Mouse (Mus musculus) megakaryocyte, embryonic 14.5 days (primary cell): ENCODE measurements around the gene DXBay18. TPM values are rescaled to one million over a fixed set of nuclear protein-coding genes. Genes with fewer than 3 reads are reported as not detected.
"Not testable (repeated sequence)": the region's sequence is repeated elsewhere in the genome, so short reads cannot be mapped to it uniquely, and the experiment has no call there.

Experiments
- H3K27me3 ChIP-seq: replicated peaks from 2 replicates; pipeline ENCODE3; 2012; ENCODE audit warnings: inconsistent platforms
- H3K36me3 ChIP-seq: replicated peaks from 2 replicates; pipeline ENCODE3; 2012; ENCODE audit warnings: low read length, inconsistent platforms, mixed read lengths
- H3K4me1 ChIP-seq: 2 replicates; pipeline ENCODE4 v1.6.1; 2012; ENCODE audit warnings: inconsistent platforms
- H3K4me3 ChIP-seq: replicated peaks from 2 replicates; pipeline ENCODE3; 2012; ENCODE audit warnings: moderate library complexity, mild to moderate bottlenecking, inconsistent platforms
- H3K9me3 ChIP-seq: 2 replicates; pipeline ENCODE4 v1.6.1; 2012; ENCODE audit warnings: inconsistent platforms
- polyA plus RNA-seq: library from polyadenylated mRNA; stranded (reverse); fragments of >175 nt; gene quantifications from 2 replicates; pipeline ENCODE4 v1.2.3, GENCODE M21; 2012; ENCODE audit warnings: low replicate concordance; ENCODE audit not compliant: insufficient read depth

The DXBay18 gene
- not detected in 2 replicates for polyA plus RNA-seq

GRCm38 (mm10) chrX:73149350-73149749 lies at the start of gene DXBay18:
DXBay18 (minus strand) TSS chrX:73149450.
- H3K36me3 ChIP-seq, H3K4me1 ChIP-seq, H3K9me3 ChIP-seq, H3K4me3 ChIP-seq, H3K27me3 ChIP-seq: not testable (repeated sequence)

DNA sequence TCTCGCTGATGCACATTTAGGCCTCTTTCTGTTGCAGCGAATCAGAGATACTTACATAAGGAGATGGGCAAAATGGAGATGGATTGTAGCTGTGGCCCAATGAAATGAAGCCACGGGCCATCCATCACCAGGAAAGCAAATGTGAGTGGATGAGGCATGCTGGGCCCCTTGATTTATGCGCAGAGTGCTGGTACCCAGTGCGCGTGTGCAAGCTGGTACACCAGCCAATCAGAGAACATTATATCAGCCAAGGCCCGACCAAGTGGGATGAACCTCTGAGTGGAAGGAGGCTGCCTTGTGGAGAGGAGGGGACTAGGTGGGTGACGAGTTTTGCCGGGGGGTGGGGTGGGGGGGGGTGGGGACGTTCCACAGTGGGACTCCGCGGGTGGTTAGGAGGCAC lies 42.7 kb upstream of the DXBay18 start, which contains the start of gene Xlr3b:
Gene Xlr3b (plus strand): TSS at position 274 of the 400 bp plus-strand sequence.
- not testable (repeated sequence) for H3K9me3 ChIP-seq, H3K36me3 ChIP-seq, H3K27me3 ChIP-seq, H3K4me1 ChIP-seq, H3K4me3 ChIP-seq

DNA sequence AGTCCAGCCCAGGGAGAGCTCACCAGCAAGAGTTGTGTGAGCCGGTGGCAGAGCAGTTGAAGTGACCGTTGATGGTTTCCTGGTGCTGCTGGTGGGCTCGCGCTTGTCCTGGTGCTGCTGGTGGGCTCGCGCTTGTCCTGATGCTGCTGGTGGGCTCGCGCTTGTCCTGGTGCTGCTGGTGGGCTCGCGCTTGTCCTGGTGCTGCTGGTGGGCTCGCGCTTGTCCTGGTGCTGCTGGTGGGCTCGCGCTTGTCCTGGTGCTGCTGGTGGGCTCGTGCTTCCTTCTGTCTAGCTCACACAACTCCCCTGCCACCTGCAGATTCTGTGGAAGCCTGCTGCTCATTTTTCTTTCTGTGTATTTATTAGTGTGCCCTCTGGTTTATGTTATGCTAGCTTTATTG lies 27.6 kb upstream of the DXBay18 start, which contains the start of gene Spin2d:
Gene Spin2d (minus strand): TSS at position 101 of the 400 bp plus-strand sequence.
- H3K9me3 ChIP-seq, H3K4me3 ChIP-seq, H3K36me3 ChIP-seq, H3K27me3 ChIP-seq, H3K4me1 ChIP-seq: not testable (repeated sequence)

DNA sequence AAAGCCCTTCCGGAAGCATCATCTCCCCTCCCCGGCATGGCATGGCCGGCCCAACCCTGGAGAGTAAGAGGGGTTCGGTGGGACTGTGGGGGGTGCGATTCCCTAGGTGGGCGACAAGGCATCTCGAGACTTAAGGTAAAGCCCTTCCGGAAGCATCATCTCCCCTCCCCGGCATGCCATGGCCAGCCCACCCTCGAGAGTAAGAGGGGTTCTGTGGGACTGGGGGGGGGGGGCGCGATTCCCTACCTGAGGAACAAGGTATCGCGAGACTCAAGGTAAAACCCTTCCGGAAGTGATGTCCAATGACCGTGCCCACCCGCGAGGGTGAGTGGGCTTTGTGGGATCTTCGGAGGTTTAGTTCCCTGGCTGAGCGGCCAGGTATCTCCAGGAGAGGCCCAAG lies 754 bp downstream of the DXBay18 start, which contains the start of gene Xlr5b:
Gene Xlr5b (plus strand): TSS at position 301 of the 400 bp plus-strand sequence.
- not testable (repeated sequence) for H3K4me1 ChIP-seq, H3K9me3 ChIP-seq, H3K27me3 ChIP-seq, H3K4me3 ChIP-seq, H3K36me3 ChIP-seq

DNA sequence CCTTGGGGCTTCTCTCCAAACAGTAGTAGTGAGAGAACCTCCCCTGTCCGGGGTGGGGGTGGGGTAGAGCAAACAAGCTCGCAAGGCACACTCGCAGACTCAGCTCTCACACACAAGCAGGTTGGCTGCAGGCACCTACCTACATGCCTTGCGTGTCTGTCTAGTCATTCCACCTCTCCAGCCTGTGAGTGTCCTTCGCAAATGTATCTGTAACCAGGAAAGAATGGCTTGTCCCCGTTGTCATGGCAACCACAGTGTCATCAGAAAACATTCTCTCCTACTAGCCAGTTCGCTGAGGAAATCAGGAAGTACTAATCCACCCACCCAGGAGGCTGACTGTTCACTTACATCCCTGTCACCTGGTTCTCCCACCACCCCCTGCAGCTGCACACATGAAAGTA lies 6.0 kb downstream of the DXBay18 start:
- not testable (repeated sequence) for H3K4me3 ChIP-seq, H3K27me3 ChIP-seq, H3K36me3 ChIP-seq, H3K4me1 ChIP-seq, H3K9me3 ChIP-seq

DNA sequence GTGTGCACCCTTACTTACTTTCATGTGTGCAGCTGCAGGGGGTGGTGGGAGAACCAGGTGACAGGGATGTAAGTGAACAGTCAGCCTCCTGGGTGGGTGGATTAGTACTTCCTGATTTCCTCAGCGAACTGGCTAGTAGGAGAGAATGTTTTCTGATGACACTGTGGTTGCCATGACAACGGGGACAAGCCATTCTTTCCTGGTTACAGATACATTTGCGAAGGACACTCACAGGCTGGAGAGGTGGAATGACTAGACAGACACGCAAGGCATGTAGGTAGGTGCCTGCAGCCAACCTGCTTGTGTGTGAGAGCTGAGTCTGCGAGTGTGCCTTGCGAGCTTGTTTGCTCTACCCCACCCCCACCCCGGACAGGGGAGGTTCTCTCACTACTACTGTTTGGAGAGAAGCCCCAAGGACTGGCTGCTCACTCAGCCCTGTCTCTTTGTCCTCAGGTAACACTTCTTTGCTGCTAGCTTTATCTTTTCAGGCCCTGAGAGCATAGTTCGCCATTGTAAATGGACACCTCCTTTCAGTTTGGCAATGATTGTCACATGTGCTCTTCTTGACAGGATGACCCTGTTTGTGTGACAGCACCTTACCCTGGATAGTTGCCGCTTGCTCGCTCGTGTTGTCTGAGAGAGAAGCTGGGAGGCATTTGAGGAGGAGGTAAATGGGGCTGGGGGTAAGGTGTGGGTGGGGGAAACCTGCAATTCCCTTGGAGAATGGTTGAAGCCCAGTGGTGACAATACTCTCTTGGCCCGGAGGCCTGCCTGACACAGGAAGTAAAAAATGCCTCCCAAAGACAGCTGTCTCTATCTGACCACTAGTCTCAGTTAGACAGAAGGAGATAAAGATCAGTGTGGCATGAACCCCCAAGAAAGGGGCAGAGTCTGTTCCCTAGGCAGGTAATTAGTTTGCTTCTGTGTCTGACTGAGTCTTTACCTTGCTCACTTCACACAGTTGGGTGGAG lies 26.1 kb downstream of the DXBay18 start:
- H3K27me3 ChIP-seq, H3K4me3 ChIP-seq, H3K9me3 ChIP-seq, H3K36me3 ChIP-seq, H3K4me1 ChIP-seq: not testable (repeated sequence)

DNA sequence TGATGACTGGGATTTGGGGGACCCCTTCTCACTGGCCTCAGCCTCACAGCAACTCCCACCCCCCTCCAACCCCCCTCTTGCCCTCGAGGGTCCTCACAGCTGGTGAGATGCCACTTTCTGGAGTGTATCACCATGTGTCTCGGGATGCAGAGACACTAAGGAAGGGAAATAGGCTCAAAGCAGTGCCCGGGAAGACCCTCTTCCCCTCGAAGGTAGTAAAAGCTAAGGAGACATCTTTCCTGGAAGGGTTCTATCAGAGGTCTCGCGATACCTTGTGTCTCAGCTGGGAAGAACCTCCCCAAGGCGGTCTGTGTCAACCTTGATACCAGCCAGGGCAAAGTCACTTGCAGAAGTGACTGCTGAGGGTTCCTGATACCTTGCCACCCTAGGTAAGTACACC lies 32.5 kb downstream of the DXBay18 start, which contains the start of gene Gm14685:
Gene Gm14685 (plus strand): TSS at position 301 of the 400 bp plus-strand sequence.
- H3K4me3 ChIP-seq, H3K9me3 ChIP-seq, H3K4me1 ChIP-seq, H3K27me3 ChIP-seq, H3K36me3 ChIP-seq: not testable (repeated sequence)

- H3K27me3 ChIP-seq, H3K4me1 ChIP-seq, H3K9me3 ChIP-seq, H3K36me3 ChIP-seq, H3K4me3 ChIP-seq: not testable (repeated sequence)
These were observed 52.2 kb downstream of the DXBay18 start, which contains the start of gene Xlr3a for GRCm38 (mm10) chrX:73096941-73097508. Xlr3a (minus strand) TSS chrX:73097095.

Other genes with a start within 250 kb of the DXBay18 start
- gene Cetn2, start 231.0 kb downstream of the DXBay18 start, polyA plus RNA-seq, result 6.5 TPM in 1 of 2 replicates, not detected in the other
- 3.1 and 5.2 TPM in 2 replicates for gene Nsdhl, start 230.9 kb downstream of the DXBay18 start, polyA plus RNA-seq
- gene Zfp185, start 162.1 kb downstream of the DXBay18 start, polyA plus RNA-seq, result not detected in 2 replicates
- not detected in 2 replicates for gene Pnma5, start 112.3 kb downstream of the DXBay18 start, polyA plus RNA-seq
- gene Pnma3, start 84.7 kb downstream of the DXBay18 start, polyA plus RNA-seq, result not detected in 2 replicates
- not detected in 2 replicates for gene Xlr4a, start 67.0 kb downstream of the DXBay18 start, polyA plus RNA-seq
- not detected in 2 replicates for gene Xlr3a, start 52.4 kb downstream of the DXBay18 start, polyA plus RNA-seq
- 0.03 TPM in 1 of 2 replicates, not detected in the other for gene Gm14685, start 32.4 kb downstream of the DXBay18 start, polyA plus RNA-seq
- gene Xlr5b, start 654 bp downstream of the DXBay18 start, polyA plus RNA-seq, result not detected in 2 replicates
- not detected in 2 replicates for gene Spin2d, start 27.5 kb upstream of the DXBay18 start, polyA plus RNA-seq
- gene Xlr3b, start 42.8 kb upstream of the DXBay18 start, polyA plus RNA-seq, result 0.17 TPM in 1 of 2 replicates, not detected in the other
- 0.91 TPM in 1 of 2 replicates, not detected in the other for gene Xlr4b, start 64.9 kb upstream of the DXBay18 start, polyA plus RNA-seq
- gene F8a, start 78.8 kb upstream of the DXBay18 start, polyA plus RNA-seq, result 18.9 and 42.4 TPM in 2 replicates
- 2.7 TPM in 1 of 2 replicates, not detected in the other for gene Xlr4c, start 93.7 kb upstream of the DXBay18 start, polyA plus RNA-seq
- gene Xlr3c, start 115.9 kb upstream of the DXBay18 start, polyA plus RNA-seq, result not detected in 2 replicates
- not detected in 2 replicates for gene Xlr5a, start 143.5 kb upstream of the DXBay18 start, polyA plus RNA-seq
- gene Xlr5c, start 143.5 kb upstream of the DXBay18 start, polyA plus RNA-seq, result not detected in 2 replicates
- gene Gm45015, start 187.4 kb upstream of the DXBay18 start, polyA plus RNA-seq, result not detected in 2 replicates
- 0.34 and 0.38 TPM in 2 replicates for gene Zfp275, start 193.2 kb upstream of the DXBay18 start, polyA plus RNA-seq
- not detected in 2 replicates for gene Gm18336, start 249.3 kb upstream of the DXBay18 start, polyA plus RNA-seq